Mouse (Mus musculus): ENCODE measurements around the gene Map2.

GRCm38 (mm10) chr1:66206904-66207303, 31.8 kb downstream of the Map2 start:
- TF ChIP-seq CTCF (IDR thresholded peaks at IDR 0.05; ENCODE audit: borderline replicate concordance, insufficient read depth, low read length), result no peak
- no peak for TF ChIP-seq POLR2A (IDR thresholded peaks at IDR 0.05; ENCODE audit: low read depth, low read length)
